Mouse (Mus musculus): ENCODE data around the gene Il10rb.

- TF ChIP-seq CTCF (IDR thresholded peaks at IDR 0.05; ENCODE audit: control insufficient read depth, insufficient read depth, low read length), result no peak
- TF ChIP-seq POLR2A (IDR thresholded peaks at IDR 0.05; ENCODE audit: borderline replicate concordance, control insufficient read depth, low read depth, low read length), result no peak
Measured at GRCm38 (mm10) chr16:91451949-91452348, 46.0 kb downstream of the Il10rb start.
